Mouse (Mus musculus) left cerebral cortex, adult 18-20 months (tissue): ENCODE measurements at regions not wholly inside any gene's neighbourhood (a gene's known extent, or its start where the extent isn't known, plus 50 kb on each side); places are given as distances from the start of the nearest gene placed in this dataset.
A peak's percentile ranks its signal among the peaks of the same experiment; 100 is the strongest.

Source experiments
- DNase-seq, 2 experiments: peaks; one replicate each; pipeline ENCODE4 v3.0.0; 2021 to 2022; ENCODE audit warnings: low spot score in 2 of 2, mixed read lengths in 1 of 2

DNA sequence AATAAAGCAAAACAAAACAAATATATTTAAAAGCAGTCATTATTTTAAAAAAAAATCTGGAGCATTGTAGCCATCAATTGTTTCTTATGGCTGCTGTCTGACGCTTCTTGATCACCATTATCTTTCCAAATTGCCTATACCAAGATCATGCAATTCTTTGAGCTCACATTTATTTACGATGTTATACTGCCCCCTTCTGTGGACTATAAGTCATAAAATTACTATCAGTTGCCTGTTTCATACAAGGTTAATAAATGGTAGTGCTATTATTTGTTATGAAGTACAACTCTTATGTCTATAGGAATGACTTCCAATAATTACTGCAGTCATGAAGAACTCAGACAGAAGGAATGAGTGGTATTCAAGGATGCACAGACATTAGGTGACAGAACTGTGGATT, 57.3 kb upstream of the Eda2r start:
- DNase-seq, result no peak

DNA sequence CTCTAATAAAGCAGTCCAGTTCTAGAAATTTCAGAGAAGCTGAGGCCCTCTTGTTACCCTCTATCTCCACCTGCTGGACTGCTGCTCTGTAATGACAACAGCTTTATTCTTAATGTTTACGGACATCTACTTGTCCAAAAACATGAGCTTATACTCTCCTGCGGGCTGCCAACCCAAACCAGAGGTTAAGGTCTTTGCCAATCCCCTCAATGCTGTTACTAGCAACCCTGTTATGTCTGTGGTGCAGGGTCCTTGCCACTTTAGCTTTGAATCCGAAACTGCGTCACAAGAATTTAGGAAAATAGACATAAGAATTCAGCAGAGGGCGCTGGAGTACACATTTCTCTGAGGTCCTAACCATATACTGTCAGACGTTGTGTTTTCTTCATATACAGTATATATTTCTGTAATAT, 54.4 kb upstream of the Eda2r start:
- peak; percentile 44 to 49 for DNase-seq
